Mouse (Mus musculus) NIH3T3 (cell line): ENCODE measurements around the gene Wasf2.
A peak's percentile ranks its signal among the peaks of the same experiment; 100 is the strongest.

Experiments used
- DNase-seq: peaks from one replicate; pipeline ENCODE4 v3.0.0-alpha.2; 2012; ENCODE audit warnings: low read depth

Wasf2 gene

DNA sequence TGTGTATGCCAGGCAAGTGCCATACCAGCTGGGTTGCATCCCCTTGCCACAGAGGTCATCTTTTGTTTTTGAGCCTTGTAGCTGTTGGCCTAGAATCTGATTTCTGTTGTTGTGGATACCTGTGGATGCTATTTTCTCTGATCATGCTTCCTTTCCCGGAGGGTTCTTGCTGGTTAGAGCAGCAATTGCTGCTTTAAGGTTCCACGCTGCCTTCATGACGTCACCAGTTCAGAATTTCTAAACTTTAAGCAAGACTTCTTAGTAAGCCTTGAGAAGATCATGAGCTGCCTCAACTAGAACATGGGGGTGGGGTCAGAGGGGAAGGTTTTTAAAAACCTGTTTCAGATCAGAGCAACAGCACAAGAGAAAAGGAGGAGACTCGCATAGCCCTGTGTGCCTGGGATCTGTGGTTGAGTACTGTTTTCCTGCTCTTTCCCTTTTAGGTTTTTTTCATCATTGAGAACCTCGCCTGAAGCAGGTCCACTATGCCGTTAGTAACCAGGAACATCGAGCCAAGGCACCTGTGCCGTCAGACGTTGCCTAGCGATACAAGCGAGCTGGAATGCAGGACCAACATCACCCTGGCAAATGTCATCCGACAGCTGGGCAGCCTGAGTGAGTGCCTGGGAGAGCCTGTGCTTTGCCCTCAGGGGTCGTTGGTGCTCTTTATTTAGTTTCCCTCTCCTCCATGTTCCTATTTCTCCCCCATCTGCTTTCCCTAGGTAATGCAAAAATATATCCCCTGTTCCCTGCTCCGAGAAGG lies 45.9 kb downstream of the Wasf2 start:
- peak; percentile 18 for DNase-seq

DNA sequence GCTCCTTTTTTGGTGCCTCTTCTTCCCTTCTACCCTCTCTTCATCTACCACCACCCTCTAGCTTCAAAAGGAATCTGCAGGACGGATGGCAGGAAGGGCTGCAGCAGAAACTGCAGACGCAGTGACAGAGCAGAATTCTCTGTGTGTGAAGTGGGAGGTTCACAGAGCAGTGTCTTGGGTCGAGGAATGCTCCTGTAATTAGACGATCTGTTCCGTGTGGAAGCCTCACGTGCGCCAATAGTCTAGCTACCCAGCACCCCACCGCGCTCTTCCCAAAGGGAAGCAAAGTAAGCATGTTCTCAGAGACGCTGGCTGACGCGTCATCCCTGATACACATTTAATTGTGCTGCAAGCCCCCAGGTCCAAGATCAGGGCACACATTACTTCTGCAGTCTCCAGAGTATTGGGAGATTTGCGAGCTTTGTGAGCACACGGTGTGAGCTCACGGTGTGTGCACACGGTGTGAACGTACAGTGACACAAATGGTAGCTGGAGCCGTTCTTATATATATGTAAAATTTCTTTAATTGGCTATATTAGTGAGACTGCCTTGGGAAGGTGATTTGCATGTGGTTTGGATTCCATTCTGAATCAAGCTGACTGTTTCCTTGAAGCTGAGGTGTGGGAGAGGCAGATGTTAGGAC lies 46.6 kb downstream of the Wasf2 start:
- no peak for DNase-seq

DNA sequence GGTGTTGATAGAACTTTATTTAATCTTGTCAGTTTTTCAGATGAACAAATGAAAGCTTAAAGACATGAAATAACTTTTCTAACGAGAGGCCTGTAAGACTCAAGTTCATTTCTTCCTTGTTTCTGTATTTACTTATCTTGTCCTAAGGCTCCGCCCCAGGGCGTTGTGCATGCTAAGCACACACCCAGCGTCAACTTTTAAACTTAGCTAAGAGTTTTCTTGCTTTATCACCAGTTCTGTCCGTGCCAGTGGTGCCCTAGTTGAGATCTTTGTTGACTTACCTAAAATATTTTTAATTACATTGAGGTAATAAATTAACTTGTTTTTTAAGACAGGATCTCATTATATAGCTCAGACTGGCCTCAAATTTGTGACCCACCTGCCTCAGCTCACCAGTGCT lies 48.0 kb downstream of the Wasf2 start:
- no peak for DNase-seq

DNA sequence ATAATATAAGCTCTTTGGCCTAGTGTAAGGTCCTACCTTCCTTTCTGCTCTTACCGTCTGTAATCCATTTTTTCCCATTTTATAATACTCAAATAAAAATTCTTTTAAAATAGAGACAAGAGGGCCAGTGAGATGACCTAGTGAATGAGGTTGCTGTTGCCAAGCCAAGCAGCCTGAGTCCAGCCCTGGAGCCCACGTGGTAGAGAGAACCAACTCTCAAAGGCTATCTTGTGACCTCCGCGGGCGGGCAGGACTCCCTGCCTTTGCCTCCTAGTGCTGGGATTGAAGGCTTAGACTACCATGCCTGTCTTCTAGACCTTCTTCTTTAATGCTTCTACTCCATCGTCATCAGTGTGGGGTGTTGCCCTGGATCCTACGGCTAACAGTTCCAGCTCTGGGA lies 49.0 kb downstream of the Wasf2 start:
- DNase-seq, result no peak

DNA sequence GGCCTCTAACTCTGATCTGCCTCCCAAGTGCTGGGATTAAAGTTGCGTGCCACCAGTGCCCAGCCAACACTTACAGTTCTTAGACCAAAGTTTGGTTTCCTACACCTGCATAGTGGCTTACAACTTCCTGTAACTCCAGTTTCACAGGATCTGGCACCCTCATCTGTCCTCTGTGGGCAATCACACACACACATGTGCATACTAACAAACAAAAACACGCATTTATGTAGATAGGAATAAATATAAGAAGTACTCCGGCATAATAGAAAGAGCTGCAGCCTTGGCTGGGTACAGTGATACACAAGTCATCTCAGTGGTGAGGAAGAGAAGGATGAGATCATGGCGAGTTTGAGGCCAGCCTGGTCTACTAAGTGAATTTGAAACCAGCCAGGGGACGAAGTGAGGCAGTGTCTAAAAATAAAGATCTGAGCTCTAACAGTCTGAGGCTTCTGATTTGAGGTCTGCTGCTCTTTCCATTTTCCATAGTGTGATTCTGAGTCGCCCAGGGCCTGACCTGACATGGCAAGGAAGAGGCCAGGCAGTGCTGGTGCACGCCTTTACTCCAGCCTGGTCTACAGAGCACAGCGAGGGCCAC lies 52.2 kb downstream of the Wasf2 start:
- no peak for DNase-seq

DNA sequence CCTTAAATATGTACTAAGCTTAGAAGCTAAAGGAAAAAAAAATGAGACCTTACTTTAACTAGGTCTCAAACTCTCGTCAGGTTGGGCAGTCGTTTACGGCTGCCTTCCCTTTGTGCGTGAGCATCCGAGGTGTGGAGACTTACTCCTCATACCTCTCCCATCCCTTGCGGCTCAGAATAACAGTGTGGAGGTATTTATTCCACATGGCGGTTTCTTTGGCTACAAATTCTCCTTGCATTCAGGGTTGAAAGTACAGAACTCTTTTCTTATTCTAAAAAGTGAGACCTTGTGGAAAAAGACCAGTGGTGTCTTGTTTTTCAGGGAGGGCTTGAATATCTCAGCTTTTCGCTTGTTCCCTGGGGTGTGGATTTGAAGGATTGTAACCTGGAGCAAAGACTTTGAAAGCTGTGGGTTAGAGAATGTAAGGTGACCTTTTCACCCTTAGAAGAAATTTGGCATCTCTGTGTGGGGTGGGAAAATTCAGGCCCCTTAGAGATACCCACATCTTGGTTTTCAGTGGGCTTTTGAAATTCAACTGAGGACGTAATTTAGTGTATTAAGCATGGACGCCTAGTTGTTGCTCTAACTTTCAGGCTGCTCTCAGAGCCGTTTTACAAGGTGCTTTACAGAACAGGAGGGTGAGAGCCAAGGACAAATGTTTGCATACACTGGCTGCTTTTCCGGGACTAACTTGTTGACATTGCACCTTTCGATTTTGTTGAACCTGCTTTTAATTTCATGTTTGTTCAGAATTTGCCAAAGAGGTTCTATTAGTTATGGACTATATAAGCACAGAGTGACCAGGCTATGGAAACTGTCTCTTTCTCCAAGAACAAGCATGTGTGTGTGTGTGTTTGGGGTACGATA lies 54.0 kb downstream of the Wasf2 start:
- no peak for DNase-seq

DNA sequence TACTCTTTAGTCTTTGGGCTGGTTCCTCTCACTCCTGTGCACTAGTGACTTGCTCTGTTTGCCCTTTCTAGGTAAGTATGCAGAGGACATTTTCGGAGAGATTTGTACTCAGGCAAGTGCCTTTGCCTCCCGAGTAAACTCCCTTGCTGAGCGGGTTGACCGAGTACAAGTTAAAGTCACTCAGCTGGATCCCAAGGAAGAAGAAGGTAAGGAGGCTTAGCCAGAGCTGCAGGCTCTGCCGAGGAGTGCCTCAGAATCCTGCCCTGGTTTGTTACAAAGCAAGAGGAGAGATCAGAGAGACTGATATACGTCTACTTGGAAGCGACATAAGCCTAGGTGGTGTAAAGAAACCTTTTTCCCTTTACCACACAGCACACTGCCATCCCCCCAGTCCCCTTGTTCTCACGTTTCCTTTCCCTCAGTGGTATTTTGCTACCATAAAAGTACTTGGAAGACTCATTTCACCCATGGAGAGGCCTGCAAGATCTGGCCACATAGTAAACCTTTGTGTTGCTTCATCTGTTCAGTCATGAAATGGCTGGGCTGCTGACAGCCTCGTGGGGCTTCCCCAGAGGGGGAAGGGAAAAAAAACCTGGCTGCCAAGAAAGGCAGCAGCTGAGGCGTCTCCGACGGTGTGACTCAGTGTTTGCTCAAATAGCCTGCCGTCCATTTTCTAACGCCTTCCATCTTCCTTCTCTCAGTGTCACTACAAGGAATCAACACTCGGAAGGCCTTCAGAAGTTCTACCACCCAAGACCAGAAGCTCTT lies 54.8 kb downstream of the Wasf2 start:
- peak; percentile 95 for DNase-seq

DNA sequence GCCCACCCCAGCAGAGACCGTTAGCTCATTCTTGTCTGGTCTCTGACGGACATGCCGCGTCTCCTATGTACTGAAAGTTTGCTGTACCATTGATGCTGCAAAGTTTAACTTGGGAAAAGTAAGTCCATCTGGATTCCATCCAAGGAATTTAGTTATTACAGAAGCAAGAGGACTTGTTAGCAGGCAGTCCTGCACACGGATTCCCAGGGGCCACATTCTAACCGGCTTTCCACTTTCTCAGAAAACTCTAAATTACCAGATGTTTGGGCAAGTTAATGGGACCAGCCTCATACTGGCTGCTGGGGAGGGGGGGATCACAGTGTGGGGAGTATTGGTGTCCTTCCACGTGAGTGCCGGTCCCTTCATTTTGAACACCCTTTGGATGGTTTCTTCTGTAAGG lies 55.6 kb downstream of the Wasf2 start:
- DNase-seq, result peak; percentile 20

DNA sequence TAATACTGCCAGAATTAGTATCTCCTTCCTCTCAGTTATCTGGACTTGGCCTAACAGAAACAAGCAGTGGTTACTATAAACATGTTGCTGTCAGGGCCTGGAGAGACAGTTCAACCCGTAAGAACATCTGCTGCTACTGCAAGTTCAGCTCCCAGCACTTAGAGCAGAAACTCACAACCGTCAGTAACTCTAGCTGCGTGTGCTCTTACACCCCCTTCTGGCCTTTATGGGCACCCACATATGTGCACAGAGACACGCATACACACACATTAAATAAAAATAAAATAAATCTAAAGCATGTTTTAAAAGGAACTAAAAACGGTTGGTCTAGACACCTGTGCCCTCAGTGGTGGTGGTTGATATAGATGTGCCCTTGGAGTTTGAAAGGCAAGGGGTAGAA lies 56.6 kb downstream of the Wasf2 start:
- no peak for DNase-seq

DNA sequence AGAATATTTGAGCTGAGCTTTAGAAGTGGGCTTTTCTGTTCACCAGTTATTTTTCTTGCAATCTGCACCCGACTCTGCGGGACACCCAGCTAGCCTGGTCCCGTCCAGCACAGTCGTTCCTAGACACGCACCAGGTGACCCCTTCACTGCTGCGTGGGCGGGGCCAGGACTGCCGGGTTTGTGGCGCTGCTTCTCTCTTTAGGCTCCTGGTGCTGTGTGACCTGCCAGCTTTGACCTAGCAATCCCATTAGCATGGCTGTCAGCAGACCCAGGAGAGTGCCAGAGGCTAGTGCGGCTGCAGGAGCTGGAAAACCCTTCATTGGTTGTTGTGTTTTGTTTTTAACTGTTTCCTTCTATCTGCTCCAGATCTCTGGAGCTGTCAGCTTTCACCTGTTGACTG lies 59.1 kb downstream of the Wasf2 start:
- DNase-seq, result no peak

DNA sequence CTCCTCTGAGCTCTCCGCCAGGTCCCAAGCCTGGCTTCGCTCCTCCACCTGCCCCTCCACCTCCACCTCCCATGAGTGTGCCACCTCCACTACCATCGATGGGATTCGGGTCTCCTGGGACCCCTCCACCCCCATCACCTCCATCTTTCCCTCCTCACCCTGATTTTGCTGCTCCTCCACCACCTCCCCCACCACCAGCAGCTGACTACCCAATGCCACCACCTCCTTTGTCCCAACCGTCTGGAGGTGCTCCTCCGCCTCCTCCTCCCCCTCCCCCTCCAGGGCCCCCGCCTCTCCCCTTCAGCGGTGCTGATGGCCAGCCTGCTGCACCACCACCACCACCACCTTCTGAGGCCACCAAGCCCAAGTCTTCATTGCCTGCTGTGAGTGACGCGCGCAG lies 64.2 kb downstream of the Wasf2 start:
- DNase-seq, result no peak

DNA sequence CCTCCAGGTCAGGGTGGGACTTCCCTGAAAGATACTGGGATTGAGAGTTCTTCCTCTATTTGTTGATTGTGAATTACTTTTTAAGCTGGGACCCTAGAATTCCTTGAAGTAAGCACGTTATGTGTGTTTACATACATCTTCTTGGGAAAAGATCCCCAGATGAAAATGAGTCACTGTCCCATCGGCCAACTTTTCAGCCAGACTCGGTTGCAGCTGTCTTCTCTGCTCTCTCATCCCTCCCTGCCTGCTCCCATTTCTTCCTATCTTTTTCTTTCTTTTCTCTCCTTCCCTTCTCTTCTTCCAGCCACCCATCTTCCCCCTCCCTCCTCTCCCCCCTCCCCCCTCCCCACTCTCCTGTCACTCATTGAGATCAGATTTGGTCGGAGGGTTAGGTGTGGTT lies 64.7 kb downstream of the Wasf2 start:
- DNase-seq, result no peak

DNA sequence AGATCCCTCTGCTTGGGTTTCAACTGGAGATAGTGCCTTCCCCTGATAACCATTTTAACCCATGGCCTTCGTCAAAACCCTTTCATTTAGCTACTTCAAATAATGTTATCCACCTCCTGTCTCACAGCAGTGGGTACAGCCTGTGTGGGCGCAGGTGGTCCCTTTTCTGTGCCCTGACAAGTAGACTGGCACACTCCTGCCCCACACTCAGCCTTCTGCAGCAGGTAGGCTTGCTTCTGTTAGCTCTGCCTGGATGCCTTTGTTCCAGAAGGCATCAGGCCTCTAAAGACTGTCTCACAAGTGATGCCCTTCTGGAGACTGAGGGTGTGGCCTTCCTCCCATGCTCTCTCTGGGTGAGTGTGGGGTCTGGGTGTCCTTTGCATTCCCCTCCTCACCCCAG lies 65.8 kb downstream of the Wasf2 start:
- DNase-seq, result no peak

DNA sequence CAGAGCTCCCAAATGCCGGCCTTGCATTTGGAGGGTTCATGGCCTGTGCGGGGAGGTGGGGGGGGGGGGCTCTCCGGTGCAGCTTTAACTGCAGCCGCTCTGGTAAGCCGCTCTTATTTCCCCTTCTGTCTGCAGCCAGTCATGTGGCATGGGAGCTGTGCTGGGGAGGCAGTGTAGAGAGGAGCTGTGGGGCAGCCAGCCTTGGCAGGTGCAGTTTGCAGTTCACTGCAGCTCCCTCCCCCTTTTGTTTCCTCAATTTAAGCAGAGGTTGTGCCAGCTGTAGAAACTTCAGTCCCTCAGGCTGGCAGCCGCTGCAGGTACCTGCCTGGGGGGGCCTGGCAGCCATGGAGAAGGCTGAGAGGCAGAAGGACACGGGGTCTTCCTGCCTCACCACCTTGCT lies 66.5 kb downstream of the Wasf2 start:
- DNase-seq, result no peak

DNA sequence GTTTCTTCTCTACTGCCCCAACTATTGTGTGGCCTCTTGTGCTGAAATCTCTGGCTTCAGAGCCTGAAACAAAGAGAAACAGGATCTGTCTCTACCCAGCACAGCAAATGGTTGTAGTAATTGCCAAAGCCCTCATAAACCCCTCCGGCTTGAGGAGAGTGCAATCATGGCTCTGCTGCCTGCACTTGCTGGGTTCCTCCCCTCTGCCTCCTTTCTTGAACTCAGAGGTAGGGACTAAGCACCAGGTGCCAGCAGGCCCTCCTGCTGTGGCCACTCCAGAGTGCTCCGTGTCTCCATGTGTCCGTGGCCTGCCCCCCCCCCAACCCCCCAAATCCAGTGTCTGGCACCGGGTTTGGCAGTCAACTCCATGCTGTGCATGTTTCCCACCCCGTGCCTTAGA lies 67.0 kb downstream of the Wasf2 start:
- no peak for DNase-seq

DNA sequence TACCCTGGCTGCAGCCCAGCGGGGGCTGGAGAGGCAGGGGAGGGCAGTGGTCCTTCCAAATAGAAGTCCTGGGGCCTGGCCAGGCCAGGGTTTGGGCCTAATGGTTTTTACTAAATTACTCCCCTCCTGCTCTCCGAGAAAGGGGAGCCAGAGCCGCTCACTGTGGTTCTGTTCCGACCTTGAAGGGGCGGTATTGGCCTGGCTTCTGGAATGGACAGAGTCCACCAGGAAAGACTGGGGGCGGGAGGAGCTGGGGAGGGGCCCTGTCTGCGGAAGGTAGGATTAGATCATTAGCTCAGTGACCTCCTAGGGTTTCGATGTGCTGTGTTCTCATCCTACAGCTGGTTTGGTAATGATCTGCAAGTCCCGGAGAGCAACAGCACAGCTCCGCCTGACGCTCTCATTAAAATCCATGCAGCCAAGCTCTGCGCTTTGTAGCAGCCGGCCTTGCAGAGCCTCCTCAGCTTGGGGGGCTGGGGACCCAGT lies 67.5 kb downstream of the Wasf2 start:
- DNase-seq, result no peak

DNA sequence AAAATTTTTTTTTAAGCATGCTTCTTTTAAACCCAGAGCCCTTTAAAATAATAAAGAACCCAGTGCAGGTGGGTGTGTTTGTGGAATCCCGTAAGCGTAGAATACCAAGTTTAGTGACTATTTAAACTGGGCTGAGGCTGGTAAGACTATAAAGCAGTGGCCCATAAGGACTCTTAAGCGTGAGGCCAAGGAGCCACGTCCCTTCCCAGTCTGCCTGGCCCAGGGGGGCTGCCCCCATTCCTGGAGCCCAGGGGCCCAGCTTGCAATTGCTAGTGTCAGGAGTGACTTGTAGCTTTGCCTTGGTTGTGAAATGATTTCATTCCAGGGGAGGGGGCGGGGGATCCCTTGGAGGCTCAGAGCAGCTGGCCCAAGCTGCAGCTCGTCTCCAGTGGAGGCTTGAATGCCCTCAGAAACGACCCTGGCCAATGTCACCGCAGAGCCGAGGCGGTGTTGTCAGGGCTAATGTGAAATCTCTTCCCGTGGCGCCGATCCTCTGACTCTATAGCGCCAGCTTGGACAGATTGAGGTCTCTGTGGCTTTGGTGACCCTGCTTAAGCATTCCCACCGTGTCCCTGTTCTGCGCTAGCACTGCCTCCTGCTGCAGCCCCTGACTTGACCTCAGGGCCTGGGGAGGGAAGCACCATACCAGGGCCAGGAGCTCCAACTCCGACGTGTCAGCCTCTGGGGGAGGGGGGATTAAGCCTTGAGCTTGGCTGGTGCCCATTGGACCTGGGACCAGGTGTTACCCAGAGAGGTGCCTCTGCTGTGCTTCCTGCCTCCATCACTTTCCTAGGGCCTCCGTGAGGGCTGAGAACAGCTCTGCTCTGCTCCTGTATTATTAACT lies 68.3 kb downstream of the Wasf2 start:
- DNase-seq, result no peak

DNA sequence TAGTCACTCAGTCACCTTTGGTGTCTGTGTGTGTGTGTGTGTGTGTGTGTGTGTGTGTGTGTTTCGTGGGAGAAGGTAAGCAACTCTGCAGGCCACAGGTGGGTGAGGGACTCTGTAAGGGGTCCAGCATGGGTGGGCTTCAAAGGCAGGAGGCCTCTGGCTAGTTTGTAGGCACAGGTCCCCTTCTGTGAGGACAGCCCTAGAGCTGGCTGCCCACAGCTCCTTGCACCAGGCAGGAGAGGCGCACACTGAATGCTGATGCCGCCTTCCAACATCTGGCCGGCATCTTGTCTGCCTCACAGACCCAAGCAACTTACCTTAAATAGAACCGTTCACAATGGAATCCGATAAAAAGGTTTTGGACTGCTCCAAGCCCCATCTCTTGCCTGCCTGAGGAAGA lies 69.4 kb downstream of the Wasf2 start:
- DNase-seq, result no peak

DNA sequence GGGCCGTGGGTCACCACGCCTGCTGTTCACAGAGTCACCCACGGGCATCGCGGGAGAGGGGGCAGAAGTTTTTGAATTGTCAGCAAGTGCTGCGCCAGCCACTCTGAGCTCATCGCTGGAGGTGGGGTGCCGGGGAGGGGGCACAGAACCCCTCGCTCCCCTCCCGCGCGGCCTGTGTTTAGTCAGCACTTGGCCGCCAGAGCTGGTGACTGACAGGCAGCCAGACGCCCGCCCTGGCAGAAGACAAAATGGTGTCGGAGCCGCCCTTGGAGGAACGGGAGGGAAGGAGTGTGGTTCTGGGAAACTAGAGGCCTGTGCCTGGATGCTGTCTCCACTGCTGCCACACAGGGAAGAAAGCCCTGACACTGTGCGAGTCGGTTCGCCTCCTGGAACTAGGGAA lies 70.0 kb downstream of the Wasf2 start:
- DNase-seq, result no peak

DNA sequence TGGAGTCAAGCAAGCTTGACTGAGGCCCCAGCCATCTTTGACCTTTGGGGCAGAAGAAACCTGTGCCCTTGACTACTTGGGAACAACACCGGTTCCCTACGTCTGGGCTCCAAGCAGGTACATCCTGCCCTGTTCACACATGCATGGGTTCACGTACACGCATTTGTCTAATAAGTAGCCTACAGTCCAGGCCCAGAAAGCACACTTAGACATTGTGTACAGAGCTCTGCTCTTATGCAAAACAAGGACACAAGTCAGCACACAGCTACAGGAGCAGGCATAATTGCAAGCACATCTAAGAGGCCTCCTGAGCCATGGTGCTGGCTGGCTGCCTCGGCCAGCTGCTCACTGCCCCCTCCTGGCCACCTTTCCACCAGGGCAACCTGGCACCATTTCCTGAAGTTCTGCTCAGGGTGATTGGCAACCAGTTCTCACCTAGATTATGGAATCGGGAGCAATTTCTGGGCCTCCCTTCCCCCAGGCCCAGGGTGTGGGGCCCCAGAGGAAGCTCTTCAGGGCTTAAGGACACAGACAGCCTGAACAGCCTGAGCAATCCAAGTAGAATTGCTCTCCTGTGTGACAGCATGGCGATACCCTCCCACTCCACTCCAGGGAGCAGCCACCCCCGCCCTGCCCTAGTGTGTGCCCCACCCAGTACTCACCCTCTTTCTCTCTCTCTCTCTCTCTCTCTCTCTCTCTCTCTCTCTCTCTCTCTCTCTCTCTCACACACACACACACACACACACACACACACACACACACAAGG lies 70.9 kb downstream of the Wasf2 start:
- peak; percentile 81 for DNase-seq
